Mouse (Mus musculus): Measurements from ENCODE around the gene Gas1. TPM values are rescaled to one million over a fixed set of nuclear protein-coding genes. Genes with fewer than 3 reads are reported as not detected.

The Gas1 gene
- polyA plus RNA-seq (2015; fragmentation: Nextera tagmentation; extraction: Ambion mirVana): 11.7 and 14.6 TPM in 2 replicates

DNA sequence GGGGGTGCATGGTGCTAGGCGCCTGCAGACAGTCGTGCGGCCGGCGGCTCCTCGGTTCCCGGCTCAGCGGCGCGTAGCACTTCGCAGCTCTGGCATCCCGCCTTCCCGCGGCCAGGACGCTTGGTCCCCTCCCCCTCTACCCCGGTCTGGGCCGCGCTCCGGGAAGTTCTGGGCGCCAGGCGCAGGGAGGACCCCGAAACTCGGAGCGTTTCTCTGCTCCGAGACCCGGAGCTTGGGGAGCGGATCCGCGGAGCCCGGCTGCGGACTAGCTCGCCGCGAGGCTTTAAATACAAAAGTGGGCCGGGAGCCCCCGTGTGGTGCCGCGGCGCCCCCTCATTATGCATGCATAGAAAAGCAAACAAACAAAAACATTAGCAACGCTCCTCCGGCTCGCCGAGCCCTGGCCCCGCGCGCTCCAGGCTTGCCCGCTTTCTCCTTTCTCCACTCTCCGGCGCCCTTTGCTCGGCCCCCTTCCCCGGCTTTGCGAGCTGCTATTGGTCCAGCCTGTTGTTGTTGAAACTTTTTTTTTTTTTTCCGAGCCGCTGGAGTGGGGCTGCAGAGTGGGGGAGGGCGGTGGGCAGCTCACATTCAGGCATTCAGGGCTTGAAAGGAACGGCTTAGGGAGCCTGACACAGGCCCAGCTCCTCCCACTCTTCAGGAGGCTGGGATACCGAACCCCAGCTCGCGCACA lies at the start of gene Gas1:
Gene Gas1 (minus strand): TSS at position 260 of the 691 bp plus-strand sequence.
- Histone ChIP-seq H3K27ac (ENCODE audit: low read depth, low read length) (peak within 1 kb of the TSS; percentile 83), H3K4me2 (ENCODE audit: low read length) (peak within 1 kb of the TSS; percentile 87), H3K27me3 (replicated peaks; ENCODE audit: control insufficient read depth, insufficient read depth, low read length) (no peaks in the 10 kb centered on the region), H3K4me1 (ENCODE audit: control insufficient read depth, insufficient read depth, low read depth, low read length) (peaks cover 13% of the 10 kb centered on the region), H3K9ac (ENCODE audit: low read depth, low read length) (peak within 1 kb of the TSS; percentile 69), H3K4me3 (ENCODE audit: low read length) (peak within 1 kb of the TSS; percentile 49), H3K36me3 (ENCODE audit: control insufficient read depth, insufficient read depth, low read length) (no peaks in the 10 kb centered on the region), H3K9me3 (ENCODE audit: control insufficient read depth, low read length) (no peaks in the 10 kb centered on the region)
- WGBS: under 1% methylated on average over 58 of the region's 59 CpGs
- peak; percentile 91 for ATAC-seq

DNA sequence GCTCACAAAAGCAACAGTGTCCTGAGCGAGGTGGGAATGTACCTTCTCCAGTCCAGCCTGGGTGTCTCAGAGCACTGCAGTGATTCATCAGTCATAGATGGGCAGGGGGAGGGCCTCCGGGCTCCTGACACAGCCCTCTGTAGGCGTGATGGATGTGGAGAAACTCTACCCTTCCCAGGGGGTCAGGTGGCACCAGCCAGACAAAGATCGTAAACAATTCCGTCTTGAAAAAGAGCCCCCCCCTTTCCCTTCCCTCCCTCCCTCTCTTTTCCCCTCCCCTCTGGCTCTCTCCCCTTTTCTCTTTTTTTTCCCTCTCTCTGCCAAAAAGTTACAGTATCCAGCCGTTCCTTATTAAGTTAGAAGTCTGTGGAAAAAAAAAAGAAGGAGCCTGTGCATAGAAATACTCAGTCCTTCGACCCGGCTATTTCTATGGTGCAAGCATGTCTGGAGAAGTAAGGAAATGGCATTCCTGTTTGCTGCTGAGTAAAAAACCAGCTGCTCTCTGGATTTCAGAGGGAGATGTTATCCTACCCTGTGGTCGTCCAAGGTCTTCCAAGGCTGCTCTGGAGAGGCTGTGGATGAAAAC lies 49.2 kb upstream of the Gas1 start:
- Histone ChIP-seq H3K27ac (ENCODE audit: low read depth, low read length) (no peak overlapping the region), H3K4me2 (ENCODE audit: low read length) (0 out of 2 replicates have a peak overlapping the region, but pooled peaks have one; percentile 15), H3K4me3 (ENCODE audit: low read length) (no peak overlapping the region)

GRCm38 (mm10) chr13:60225736-60226135 lies 48.6 kb upstream of the Gas1 start:
- no peak overlapping the region for H3K9ac ChIP-seq (ENCODE audit: low read depth, low read length)
- WGBS: 62% methylated on average over 1 of the region's 1 CpGs
- peaks cover 2% of the 10 kb centered on the region; the same call in 1 of the 2 replicates for H3K9me3 ChIP-seq (ENCODE audit: control insufficient read depth, low read length)
- H3K27ac ChIP-seq (ENCODE audit: low read depth, low read length): no peak overlapping the region
- ATAC-seq: no peak
- H3K27me3 ChIP-seq (replicated peaks; ENCODE audit: control insufficient read depth, insufficient read depth, low read length): no peaks in the 10 kb centered on the region
- peaks cover 5% of the 10 kb centered on the region for H3K4me1 ChIP-seq (ENCODE audit: control insufficient read depth, insufficient read depth, low read depth, low read length)
- no peak overlapping the region for H3K4me3 ChIP-seq (ENCODE audit: low read length)
- no peak overlapping the region for H3K4me2 ChIP-seq (ENCODE audit: low read length)
- no peaks in the 10 kb centered on the region for H3K36me3 ChIP-seq (ENCODE audit: control insufficient read depth, insufficient read depth, low read length)

More for the DNA sequence above, 49.2 kb upstream of the Gas1 start:
- Histone ChIP-seq H3K9me3 (ENCODE audit: control insufficient read depth, low read length) (peaks cover 2% of the 10 kb centered on the region; the same call in 1 of the 2 replicates), H3K36me3 (ENCODE audit: control insufficient read depth, insufficient read depth, low read length) (no peaks in the 10 kb centered on the region), H3K9ac (ENCODE audit: low read depth, low read length) (no peak overlapping the region), H3K4me1 (ENCODE audit: control insufficient read depth, insufficient read depth, low read depth, low read length) (peaks cover 5% of the 10 kb centered on the region), H3K27me3 (replicated peaks; ENCODE audit: control insufficient read depth, insufficient read depth, low read length) (no peaks in the 10 kb centered on the region)
- 0 out of 2 replicates have a peak, but pooled peaks have one; percentile 48 for ATAC-seq
- 17% methylated on average over 9 of the region's 9 CpGs for whole genome bisulfite sequencing

DNA sequence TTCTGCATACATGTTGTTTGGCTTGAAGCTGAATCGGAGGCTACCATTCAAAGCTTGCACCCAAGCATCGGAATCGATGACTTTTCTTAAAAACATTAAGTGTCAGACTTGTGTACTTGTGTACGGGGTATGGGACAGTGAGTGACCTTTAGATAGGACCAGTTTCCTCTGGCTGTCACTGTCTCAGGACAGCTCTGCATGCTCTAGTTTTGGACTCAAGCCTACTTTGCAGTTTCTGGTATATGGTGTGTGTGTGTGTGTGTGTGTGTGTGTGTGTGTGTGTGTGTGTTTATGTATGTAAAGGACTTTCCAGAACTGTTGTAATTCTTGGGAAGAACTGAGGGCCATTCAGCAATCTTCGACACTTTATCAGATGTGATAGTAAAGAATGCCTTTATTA lies 48.1 kb upstream of the Gas1 start:
- peaks cover 2% of the 10 kb centered on the region; the same call in 1 of the 2 replicates for H3K9me3 ChIP-seq (ENCODE audit: control insufficient read depth, low read length)
- WGBS: 87% methylated on average over 5 of the region's 5 CpGs
- no peak overlapping the region for H3K9ac ChIP-seq (ENCODE audit: low read depth, low read length)
- H3K4me1 ChIP-seq (ENCODE audit: control insufficient read depth, insufficient read depth, low read depth, low read length): peaks cover 5% of the 10 kb centered on the region
- H3K4me3 ChIP-seq (ENCODE audit: low read length): no peak overlapping the region
- no peak overlapping the region for H3K4me2 ChIP-seq (ENCODE audit: low read length)
- H3K36me3 ChIP-seq (ENCODE audit: control insufficient read depth, insufficient read depth, low read length): no peaks in the 10 kb centered on the region
- ATAC-seq: no peak
- no peak overlapping the region for H3K27ac ChIP-seq (ENCODE audit: low read depth, low read length)
- no peaks in the 10 kb centered on the region for H3K27me3 ChIP-seq (replicated peaks; ENCODE audit: control insufficient read depth, insufficient read depth, low read length)

GRCm38 (mm10) chr13:60223797-60224196 lies 46.6 kb upstream of the Gas1 start:
- no peak overlapping the region for H3K4me2 ChIP-seq (ENCODE audit: low read length)
- H3K9me3 ChIP-seq (ENCODE audit: control insufficient read depth, low read length): peaks cover 2% of the 10 kb centered on the region; the same call in 1 of the 2 replicates
- no peaks in the 10 kb centered on the region for H3K36me3 ChIP-seq (ENCODE audit: control insufficient read depth, insufficient read depth, low read length)
- ATAC-seq: no peak
- no peaks in the 10 kb centered on the region for H3K27me3 ChIP-seq (replicated peaks; ENCODE audit: control insufficient read depth, insufficient read depth, low read length)
- peaks cover 5% of the 10 kb centered on the region for H3K4me1 ChIP-seq (ENCODE audit: control insufficient read depth, insufficient read depth, low read depth, low read length)
- no peak overlapping the region for H3K9ac ChIP-seq (ENCODE audit: low read depth, low read length)
- H3K4me3 ChIP-seq (ENCODE audit: low read length): no peak overlapping the region
- 62% methylated on average over 2 of the region's 2 CpGs for WGBS
- no peak overlapping the region for H3K27ac ChIP-seq (ENCODE audit: low read depth, low read length)

DNA sequence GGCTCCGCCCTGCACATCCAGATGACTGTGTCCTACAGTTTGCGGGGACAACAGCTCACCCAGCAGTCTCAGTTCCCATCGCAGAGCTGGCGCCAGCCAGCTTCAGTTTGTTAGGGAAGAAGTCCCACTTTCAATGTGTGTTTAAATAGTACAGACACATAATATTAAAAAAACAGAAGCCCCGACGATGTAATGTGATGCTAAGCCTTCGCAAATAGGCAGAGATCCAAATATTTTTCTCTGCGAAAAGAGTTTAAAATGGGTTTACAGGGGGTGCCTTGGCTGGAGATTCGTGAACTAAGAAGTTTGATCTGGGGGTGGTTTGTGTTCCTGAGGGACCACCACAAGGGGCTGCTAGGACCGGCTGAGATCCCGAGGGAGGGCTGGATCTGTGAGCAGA lies 45.2 kb upstream of the Gas1 start:
- Histone ChIP-seq H3K4me3 (ENCODE audit: low read length) (no peak overlapping the region), H3K4me2 (ENCODE audit: low read length) (no peak overlapping the region), H3K27ac (ENCODE audit: low read depth, low read length) (no peak overlapping the region), H3K36me3 (ENCODE audit: control insufficient read depth, insufficient read depth, low read length) (no peaks in the 10 kb centered on the region), H3K27me3 (replicated peaks; ENCODE audit: control insufficient read depth, insufficient read depth, low read length) (no peaks in the 10 kb centered on the region), H3K9ac (ENCODE audit: low read depth, low read length) (no peak overlapping the region), H3K9me3 (ENCODE audit: control insufficient read depth, low read length) (peaks cover 2% of the 10 kb centered on the region; the same call in 1 of the 2 replicates), H3K4me1 (ENCODE audit: control insufficient read depth, insufficient read depth, low read depth, low read length) (peaks cover 5% of the 10 kb centered on the region)
- WGBS: 88% methylated on average over 11 of the region's 11 CpGs
- no peak for ATAC-seq

- H3K4me3 ChIP-seq (ENCODE audit: low read length): no peak overlapping the region
- no peaks in the 10 kb centered on the region for H3K9me3 ChIP-seq (ENCODE audit: control insufficient read depth, low read length)
- WGBS: 92% methylated on average over 7 of the region's 7 CpGs
- no peaks in the 10 kb centered on the region for H3K4me1 ChIP-seq (ENCODE audit: control insufficient read depth, insufficient read depth, low read depth, low read length)
- no peak overlapping the region for H3K27ac ChIP-seq (ENCODE audit: low read depth, low read length)
- ATAC-seq: no peak
- H3K4me2 ChIP-seq (ENCODE audit: low read length): no peak overlapping the region
- H3K9ac ChIP-seq (ENCODE audit: low read depth, low read length): no peak overlapping the region
- H3K27me3 ChIP-seq (replicated peaks; ENCODE audit: control insufficient read depth, insufficient read depth, low read length): no peaks in the 10 kb centered on the region
- H3K36me3 ChIP-seq (ENCODE audit: control insufficient read depth, insufficient read depth, low read length): no peaks in the 10 kb centered on the region
Measured at GRCm38 (mm10) chr13:60213896-60214295, 36.7 kb upstream of the Gas1 start.

GRCm38 (mm10) chr13:60207135-60207601 lies 30.0 kb upstream of the Gas1 start:
- H3K4me1 ChIP-seq (ENCODE audit: control insufficient read depth, insufficient read depth, low read depth, low read length): no peaks in the 10 kb centered on the region
- H3K27ac ChIP-seq (ENCODE audit: low read depth, low read length): no peak overlapping the region
- H3K27me3 ChIP-seq (replicated peaks; ENCODE audit: control insufficient read depth, insufficient read depth, low read length): no peaks in the 10 kb centered on the region
- no peak overlapping the region for H3K9ac ChIP-seq (ENCODE audit: low read depth, low read length)
- no peak overlapping the region for H3K4me2 ChIP-seq (ENCODE audit: low read length)
- no peaks in the 10 kb centered on the region for H3K36me3 ChIP-seq (ENCODE audit: control insufficient read depth, insufficient read depth, low read length)
- no peak overlapping the region for H3K4me3 ChIP-seq (ENCODE audit: low read length)
- peaks cover 4% of the 10 kb centered on the region for H3K9me3 ChIP-seq (ENCODE audit: control insufficient read depth, low read length)
- WGBS: 88% methylated on average over 6 of the region's 6 CpGs
- no peak for ATAC-seq

DNA sequence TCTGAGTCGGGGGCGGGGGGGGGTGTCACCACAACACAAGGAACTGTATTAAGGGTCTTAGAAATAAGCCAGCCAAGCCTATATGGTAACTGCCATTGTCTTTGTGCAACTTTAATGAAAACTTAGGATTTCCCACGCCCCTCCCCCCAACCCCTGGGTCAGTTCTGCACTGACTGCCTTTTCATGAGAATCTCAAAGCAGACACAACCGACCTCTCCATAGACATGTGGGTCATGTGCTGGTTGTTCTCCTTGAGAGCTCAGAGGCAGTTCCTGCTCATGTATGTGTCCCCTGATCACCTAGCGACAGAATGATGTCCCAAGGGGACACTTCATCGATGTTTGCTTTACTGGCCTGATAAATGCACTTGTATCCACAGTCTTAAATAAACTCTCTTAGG lies 27.6 kb upstream of the Gas1 start:
- H3K27ac ChIP-seq (ENCODE audit: low read depth, low read length): no peak overlapping the region
- H3K4me3 ChIP-seq (ENCODE audit: low read length): no peak overlapping the region
- no peak for ATAC-seq
- H3K4me1 ChIP-seq (ENCODE audit: control insufficient read depth, insufficient read depth, low read depth, low read length): no peaks in the 10 kb centered on the region
- no peaks in the 10 kb centered on the region for H3K36me3 ChIP-seq (ENCODE audit: control insufficient read depth, insufficient read depth, low read length)
- H3K27me3 ChIP-seq (replicated peaks; ENCODE audit: control insufficient read depth, insufficient read depth, low read length): no peaks in the 10 kb centered on the region
- H3K4me2 ChIP-seq (ENCODE audit: low read length): no peak overlapping the region
- WGBS: 91% methylated on average over 6 of the region's 6 CpGs
- H3K9me3 ChIP-seq (ENCODE audit: control insufficient read depth, low read length): peaks cover 4% of the 10 kb centered on the region
- H3K9ac ChIP-seq (ENCODE audit: low read depth, low read length): no peak overlapping the region

All from hindbrain, embryonic 16.5 days (tissue).